Mouse (Mus musculus): ENCODE data around the gene Fam69a. TPM values are rescaled to one million over a fixed set of nuclear protein-coding genes. Genes with fewer than 3 reads are reported as not detected.

The Fam69a gene
- polyA plus RNA-seq (2017; shearing (Covaris generic)), result 64.5 TPM

DNA sequence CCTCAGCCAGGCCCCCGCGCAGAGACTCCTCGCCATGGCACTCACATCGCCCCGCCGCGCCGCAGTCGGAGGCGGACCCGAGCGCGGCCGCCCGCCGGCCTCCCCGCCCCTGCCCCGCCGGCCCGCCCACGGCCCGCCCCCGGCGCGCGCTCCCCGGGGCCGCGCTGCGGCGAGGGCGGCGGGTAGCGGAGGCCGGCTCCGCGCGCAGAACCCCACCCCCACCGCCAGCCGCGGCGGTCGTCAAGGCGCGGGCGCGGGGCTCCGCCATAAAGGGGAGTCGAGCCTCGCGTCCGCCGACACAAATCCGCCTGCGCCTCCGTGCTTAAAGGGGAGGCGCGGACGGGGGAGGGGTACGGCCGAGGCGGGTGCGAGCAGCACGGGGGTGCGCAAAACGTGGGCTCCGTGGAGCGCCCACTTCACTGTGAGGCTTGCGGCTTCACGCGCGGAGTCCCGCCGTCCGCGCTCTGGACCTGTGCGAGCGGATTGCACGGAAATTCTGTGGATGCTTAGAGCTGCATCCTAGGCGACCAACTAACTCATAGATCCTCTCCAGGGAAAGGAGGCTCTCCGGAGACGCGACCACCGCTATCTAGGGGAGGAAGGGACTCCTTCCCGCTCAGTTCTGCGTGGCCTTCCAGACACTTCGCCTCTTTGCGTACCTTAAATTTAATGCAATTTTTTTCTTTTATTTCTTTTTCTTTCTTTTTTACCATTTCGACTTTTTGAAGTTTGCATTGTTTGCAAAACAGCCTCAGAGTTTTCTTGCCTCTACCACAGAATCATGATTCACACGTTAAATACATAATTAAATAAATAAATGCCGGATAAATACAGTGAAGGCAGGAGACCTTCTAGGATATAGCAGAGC lies at the start of gene Fam69a:
Gene Fam69a (minus strand): TSS at position 119 of the 868 bp plus-strand sequence.

DNA sequence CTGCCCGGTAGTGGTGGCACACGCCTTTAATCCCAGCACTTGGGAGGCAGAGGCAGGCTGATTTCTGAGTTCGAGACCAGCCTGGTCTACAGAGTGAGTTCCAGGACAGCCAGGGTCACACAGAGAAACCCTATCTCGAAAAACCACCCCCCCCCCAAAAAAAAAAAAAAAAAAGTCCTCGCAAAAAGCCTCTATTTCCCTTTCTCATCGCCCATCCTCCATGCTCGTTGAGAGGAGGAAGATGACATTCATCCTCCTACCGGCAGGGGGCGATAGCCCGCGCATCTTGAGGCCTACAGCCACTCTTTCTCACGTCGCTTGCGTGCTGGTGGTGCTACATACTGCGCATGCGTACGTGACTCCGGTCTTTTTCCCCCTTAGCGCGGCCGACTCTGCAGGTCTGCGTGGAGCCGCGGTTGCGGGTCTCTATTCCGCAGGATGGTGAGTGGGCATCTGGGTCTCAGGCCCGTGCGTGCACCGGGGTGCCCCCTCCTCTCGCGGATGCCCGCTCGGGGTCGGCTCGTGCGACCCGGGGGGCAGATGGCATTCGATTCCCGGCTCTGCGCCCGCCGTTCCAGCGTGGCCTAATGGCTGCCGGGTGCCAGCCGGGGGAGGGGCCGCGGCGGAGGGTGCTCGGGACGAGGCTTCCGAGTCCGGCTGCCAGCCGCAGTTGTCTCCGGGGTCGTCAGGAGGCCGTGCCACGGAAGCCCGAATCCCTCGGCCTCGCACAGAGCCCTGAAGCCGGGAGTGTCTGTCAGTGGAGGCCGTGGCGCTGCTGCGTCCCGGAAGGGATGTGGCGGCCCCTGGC lies 86.5 kb downstream of the Fam69a start, which contains the start of gene Rpl5:
Gene Rpl5 (plus strand): TSS at position 297 of the 808 bp plus-strand sequence.

DNA sequence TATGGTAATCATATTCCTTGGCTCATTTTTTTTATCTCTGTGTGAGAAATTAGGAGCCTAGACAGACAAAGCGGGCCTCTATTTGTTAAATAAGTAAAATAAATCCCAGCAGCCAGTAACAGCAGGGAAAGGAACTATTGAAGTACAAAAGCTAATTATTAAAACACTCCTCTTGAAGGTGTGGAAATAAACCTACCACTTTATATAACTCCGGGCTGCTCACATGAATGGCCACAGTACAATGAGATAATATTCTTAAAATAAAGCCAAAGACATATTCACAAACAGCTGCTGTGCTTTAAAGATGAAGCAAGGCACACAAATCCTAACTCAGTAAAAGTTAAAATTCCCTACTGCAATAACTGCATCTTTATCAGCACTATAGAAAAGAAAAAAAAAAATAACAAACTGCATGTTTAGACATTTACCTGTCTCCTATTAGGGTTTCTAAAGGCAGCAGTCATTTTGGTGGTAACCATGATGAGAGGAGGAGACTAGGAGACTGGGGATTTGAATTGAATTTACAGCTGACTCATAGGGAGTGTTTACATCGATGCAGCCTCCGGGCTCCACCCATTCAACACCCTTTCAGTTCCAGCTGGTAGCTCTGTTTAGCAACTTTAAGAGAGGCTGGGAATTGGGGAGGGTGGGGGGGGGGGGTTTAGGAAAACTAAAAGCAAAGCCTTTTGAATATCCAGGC lies 112.2 kb downstream of the Fam69a start, which contains the start of gene Evi5:
Gene Evi5 (minus strand): TSS at position 547 of the 700 bp plus-strand sequence.

Other genes starting within 250 kb of the Fam69a start
- 0.22 TPM for gene Ube2d2b, start 157.0 kb downstream of the Fam69a start, polyA plus RNA-seq (2017; shearing (Covaris generic))
- 0.56 TPM for gene Evi5, start 112.0 kb downstream of the Fam69a start, polyA plus RNA-seq (2017; shearing (Covaris generic))
- gene Rpl5, start 86.6 kb downstream of the Fam69a start, polyA plus RNA-seq (2017; shearing (Covaris generic)), result 25.6 TPM
- 104 TPM for gene Mtf2, start 78.6 kb upstream of the Fam69a start, polyA plus RNA-seq (2017; shearing (Covaris generic))
- 95.7 TPM for gene Tmed5, start 145.5 kb upstream of the Fam69a start, polyA plus RNA-seq (2017; shearing (Covaris generic))
- gene Ccdc18, start 145.8 kb upstream of the Fam69a start, polyA plus RNA-seq (2017; shearing (Covaris generic)), result 1.6 TPM

Measured in activated CD4-positive, CD25-positive, alpha-beta regulatory T cell, adult 9 weeks (primary cell).